Mouse (Mus musculus) left cerebral cortex, postnatal 36 days (tissue): ENCODE measurements around the gene Aqp2. TPM values are rescaled to one million over a fixed set of nuclear protein-coding genes. Genes with fewer than 3 reads are reported as not detected.

Experiments
- DNase-seq, 2 experiments: peaks; one replicate each; pipeline ENCODE4 v3.0.0; 2021 to 2022; ENCODE audit warnings: low spot score in 2 of 2, mixed read lengths in 1 of 2
- intact Hi-C: fragments of 180-260 bp; cut with DNase I; formaldehyde crosslinking; loops from one replicate; pipeline ENCODE4 v1.15.1; 2025
- total RNA-seq, 2 experiments: library from RNA; stranded (reverse); gene quantifications; 2 replicates each; pipeline ENCODE4 v1.2.3; 2021

Aqp2 gene
- total RNA-seq, 2 experiments from 2014 or later, result not detected

DNA sequence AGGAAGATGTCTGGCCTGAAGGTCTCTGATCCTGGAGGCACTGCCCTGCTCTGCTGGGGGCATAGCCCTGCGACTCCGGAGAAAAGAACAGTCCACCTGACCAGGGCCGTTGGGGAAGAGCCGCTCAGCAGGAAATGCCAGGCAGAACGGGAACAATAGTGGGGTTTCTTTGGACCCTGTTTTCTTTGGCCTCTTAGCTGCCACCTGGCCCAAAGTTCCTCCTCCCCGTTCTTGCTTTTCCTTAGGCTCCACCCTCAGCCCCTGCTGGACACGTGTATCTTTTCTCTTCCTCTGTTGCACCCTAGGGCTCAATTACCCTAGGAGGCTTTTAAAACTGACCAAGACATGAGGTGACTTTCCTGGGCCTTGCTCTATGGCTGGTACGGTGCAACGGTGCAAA lies 10.4 kb downstream of the Aqp2 start:
- intact Hi-C loops, result no loop called here
- DNase-seq, result no peak

DNA sequence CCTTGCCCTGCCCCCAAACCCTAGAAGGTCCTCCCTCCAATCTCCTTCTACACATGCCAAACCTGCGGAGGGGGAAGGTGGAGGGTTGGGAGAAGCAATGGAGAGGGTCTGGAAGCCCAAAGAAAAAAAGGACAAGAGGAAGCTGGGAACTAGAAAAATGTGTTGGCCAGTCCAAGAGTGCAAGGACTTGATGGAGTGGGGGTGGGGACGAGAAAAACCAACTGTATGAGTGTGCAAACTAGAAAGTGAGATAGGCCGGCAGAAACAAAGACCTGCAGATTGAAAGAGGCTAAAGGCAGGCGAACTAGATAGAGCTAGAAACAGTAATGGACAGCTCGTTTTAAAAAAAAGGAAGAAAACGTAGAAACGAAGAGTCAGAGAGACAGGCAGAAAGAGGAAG lies 10.8 kb downstream of the Aqp2 start:
- intact Hi-C loops, result no loop called here

GRCm38 (mm10) chr15:99590429-99591084 lies 11.7 kb downstream of the Aqp2 start, which contains the start of gene Aqp5:
Aqp5 (plus strand) TSS chr15:99590782.
- no peak for DNase-seq
- intact Hi-C loops, result no loop called here

More for the DNA sequence above, 10.8 kb downstream of the Aqp2 start:
- no peak for DNase-seq

- no peak for DNase-seq
- intact Hi-C loops, result no loop called here
Measured at GRCm38 (mm10) chr15:99592177-99592576, 13.3 kb downstream of the Aqp2 start.

DNA sequence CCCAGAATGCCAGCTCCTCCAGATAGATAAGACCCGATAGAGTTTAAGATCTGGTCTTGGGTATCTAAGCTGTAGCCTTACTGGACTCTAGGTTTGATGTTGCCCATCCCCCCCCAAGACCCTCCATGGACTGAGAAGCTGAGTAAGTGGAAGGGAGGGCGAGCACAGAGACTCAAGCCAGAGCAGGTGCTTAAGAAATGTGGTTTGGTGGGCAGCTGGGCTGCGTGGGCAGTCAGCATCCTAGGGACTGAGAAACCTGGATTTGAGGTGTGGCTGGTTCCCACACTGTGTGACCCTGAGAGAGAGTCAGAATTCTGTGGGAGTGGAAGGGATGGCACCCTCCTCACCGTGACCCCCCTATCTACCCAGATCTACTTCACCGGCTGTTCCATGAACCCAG lies 14.0 kb downstream of the Aqp2 start:
- DNase-seq, result no peak
- intact Hi-C loops, result no loop called here

DNA sequence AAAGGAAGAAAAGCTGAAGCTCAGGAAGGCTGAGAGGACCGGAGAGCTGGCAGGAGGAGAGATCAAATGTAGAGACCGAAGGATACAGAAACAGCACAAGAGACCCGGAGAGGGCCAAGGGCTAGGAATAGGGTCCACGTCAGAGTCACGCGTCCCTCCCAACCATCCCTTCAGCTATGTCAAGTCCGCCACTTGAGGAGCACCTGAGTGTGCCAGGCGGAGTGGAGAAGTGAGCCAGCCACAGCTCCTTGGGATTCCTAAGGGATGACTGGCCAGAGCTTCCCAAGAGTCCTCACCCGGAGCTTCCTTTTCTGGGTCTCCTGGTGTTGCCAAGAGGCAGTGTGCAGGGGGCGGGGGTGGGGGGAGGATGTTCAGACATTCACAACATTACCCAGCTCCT lies 16.1 kb downstream of the Aqp2 start:
- intact Hi-C loops, result loop anchor here (5.0 kb wide), 2 partner anchors 182 to 317 kb away; no protein-coding TSS in a partner anchor
- no peak for DNase-seq

DNA sequence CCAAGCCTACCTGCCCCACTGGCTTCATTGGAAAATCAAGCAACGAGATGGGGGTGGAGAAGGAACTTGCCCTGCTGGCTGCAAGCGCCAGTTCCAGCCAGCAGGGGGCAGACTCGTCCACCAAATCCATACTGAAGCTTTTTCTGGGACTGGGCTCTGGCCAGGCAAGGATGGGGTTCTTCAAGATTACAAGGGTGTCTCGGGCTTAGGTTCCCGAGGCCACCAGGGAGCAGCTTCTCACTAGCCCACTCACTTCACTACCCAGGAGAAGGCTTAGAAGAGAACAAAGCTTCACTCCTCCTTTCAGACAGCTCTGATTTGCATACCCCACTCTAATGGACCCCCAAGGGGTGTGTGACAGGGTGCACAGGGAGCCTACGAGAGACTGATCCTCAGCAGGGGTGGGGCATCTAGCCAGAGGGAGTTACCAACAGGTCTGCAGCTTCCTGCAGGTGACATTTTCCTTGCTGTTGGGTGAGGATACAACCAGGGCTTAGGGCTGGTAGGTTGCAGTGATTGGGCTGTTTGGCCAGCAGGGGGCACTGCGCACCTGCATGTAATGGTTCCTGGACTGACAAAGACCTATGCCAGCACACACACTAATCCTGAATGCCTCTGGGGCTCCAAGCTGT lies 17.3 kb downstream of the Aqp2 start:
- intact Hi-C loops, result loop anchor here (1.0 to 5.0 kb wide), 5 partner anchors 73 to 316 kb away; no protein-coding TSS in a partner anchor
- DNase-seq, result peak; percentile 88 to 89

DNA sequence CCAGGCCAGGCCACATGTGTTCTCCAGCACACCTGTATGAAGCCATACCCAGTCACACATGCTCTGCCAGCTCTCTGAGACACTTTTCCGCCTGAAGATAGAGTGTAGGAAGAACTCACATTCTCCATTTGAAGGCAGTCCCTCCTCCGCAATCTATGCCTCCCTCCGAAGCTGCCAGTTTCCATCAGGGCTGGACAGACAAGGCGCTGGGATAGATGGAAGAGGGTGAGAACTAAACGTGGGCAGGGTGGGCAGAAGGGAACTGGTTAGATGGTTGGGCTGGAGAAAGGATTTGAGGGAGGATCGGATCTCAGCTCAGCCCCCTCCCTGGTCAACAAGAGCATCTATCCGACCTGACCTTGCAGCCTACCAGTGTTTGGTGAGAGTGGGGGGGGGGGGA lies 18.0 kb downstream of the Aqp2 start:
- DNase-seq, result no peak
- intact Hi-C loops, result loop anchor here (1.0 to 5.0 kb wide), 5 partner anchors 72 to 315 kb away; no protein-coding TSS in a partner anchor

DNA sequence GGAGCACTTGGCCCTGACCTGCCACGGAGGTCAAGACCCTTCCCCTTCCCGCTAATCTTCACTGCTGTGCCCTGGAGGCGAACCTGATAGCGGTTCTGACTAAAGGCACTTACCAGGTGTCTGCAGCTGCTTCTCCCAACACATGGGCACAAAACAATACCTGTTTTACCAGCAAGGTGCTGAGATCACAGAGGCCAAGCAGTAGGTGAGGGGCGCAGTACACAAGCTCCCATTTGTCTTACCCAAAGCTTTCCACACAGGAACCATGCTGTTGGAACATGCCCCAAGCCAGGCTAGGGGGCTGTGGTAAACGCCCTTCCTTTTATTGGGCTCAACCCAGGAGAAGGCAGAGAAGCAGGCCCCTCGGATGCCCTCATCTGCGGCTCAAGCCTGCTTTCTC lies 18.7 kb downstream of the Aqp2 start:
- no peak for DNase-seq
- intact Hi-C loops, result loop anchor here (5.0 kb wide), 2 partner anchors 180 to 315 kb away; no protein-coding TSS in a partner anchor

DNA sequence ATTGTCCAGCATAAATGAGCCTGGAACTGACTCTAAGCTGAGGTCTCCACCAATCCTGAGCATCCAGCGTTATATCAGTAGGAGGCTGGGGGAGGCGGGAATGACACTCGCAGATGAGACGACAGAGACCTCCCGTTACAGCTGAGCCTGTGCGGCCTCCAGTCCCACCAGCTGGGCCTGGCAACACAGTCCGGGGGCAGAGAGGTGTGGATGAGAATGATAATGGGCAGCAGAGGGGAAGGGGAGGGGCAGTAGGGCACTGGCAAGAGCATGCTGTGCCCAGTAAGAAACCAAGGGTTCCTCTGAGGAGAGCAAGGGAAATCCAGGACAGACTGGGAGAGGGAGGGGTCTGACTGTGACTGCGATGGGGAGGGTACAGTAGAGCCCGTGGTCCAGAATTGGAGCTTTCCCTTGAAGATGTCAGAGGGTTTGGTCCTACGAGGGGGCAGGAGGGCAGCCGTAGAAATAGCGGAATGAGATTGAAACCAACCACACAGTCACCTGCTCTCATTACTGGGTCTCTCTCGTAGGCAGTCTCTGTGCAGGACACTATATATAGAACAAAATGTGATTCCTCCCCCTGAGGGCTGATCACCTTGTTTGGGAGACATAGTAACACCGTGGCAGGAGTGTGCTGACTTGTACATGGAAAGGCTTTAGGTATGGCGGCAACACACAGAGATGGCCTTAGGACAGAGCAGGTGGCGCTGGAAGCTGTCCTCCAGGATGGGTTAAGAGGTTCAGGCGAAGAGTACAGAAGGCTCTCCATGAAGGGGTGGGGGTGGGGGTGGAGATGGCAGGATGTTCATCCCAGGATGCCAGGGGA lies 20.6 kb downstream of the Aqp2 start:
- intact Hi-C loops, result loop anchor here (5.0 kb wide), 2 partner anchors 178 to 313 kb away; no protein-coding TSS in a partner anchor
- no peak for DNase-seq

GRCm38 (mm10) chr15:99600986-99601822 lies 22.3 kb downstream of the Aqp2 start, which contains the start of gene Aqp6:
Aqp6 (plus strand) TSS chr15:99601400.
- intact Hi-C loops, result no loop called here
- no peak for DNase-seq

GRCm38 (mm10) chr15:99601823-99602120 lies 22.9 kb downstream of the Aqp2 start:
- intact Hi-C loops, result no loop called here
- DNase-seq, result no peak

GRCm38 (mm10) chr15:99602206-99602820 lies 23.5 kb downstream of the Aqp2 start:
- intact Hi-C loops, result no loop called here

GRCm38 (mm10) chr15:99603216-99603615 lies 24.4 kb downstream of the Aqp2 start:
- intact Hi-C loops, result no loop called here
- no peak for DNase-seq

More at GRCm38 (mm10) chr15:99602206-99602820, 23.5 kb downstream of the Aqp2 start:
- no peak for DNase-seq

GRCm38 (mm10) chr15:99605595-99605994 lies 26.7 kb downstream of the Aqp2 start:
- no peak for DNase-seq
- intact Hi-C loops, result no loop called here

- DNase-seq, result peak in 1 of 2 experiments; percentile 69
- intact Hi-C loops, result no loop called here
Measured at GRCm38 (mm10) chr15:99606515-99606914, 27.7 kb downstream of the Aqp2 start.

GRCm38 (mm10) chr15:99607388-99608113 lies 28.7 kb downstream of the Aqp2 start:
- DNase-seq, result no peak
- intact Hi-C loops, result no loop called here

DNA sequence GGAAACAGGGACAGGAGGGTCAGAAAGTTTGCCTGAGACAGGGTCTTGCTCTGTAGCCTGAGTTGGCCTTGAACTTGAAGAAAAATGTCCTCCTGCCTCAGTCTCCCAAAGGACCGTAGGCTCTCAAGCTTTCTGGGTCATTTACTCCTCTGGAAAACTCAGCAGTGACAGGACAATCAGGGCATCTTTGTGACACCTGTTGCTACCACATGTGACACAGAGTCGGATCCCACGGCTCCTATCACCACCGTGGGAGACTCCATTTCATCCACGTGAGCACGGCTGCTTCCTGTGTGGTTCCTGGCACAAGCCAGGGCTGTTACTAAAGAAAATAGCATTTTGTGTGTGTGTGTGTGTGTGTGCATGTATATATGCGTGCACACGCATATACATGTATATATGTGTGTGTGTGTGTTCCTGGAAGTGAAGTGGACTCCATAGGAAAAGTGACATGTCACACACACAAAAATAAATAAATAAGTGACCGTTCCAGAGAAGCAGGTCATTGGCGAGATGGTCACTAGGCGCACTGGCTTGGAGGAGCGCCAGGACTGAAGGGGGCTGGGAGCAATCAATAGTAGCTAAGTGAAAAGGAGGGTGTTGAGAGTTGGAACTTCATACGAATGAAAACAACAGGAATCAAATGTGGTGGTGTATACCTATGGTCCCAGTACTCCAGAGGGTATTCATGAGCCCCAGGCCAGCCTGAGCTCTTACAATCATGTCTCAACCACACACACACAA lies 29.7 kb downstream of the Aqp2 start:
- DNase-seq, result no peak
- intact Hi-C loops, result no loop called here
